Mouse (Mus musculus) heart, embryonic 13.5 days (tissue): ENCODE data around the gene Hspa4. TPM values are rescaled to one million over a fixed set of nuclear protein-coding genes. Genes with fewer than 3 reads are reported as not detected.
"Not testable (repeated sequence)": the region's sequence is repeated elsewhere in the genome, so short reads cannot be mapped to it uniquely, and the experiment has no call there.

Source experiments
- ATAC-seq: fragments of 200-750 bp; cut with Nextera tagmentation; 2 replicates; pipeline ENCODE4 v1.8.0; 2017; ENCODE audit warnings: moderate TSS enrichment; ENCODE audit not compliant: insufficient number of reproducible peaks, low FRiP score, low TSS enrichment; ENCODE audit errors: extremely low read depth
- H3K27ac ChIP-seq: fragments of 300-500 bp; sonication (generic); replicated peaks from 2 replicates; pipeline ENCODE4 v1.5.1; 2015; ENCODE audit warnings: moderate library complexity, mild to moderate bottlenecking, inconsistent platforms
- H3K27me3 ChIP-seq: fragments of 300-500 bp; sonication (generic); replicated peaks from 2 replicates; pipeline ENCODE4 v1.6.1; 2015; ENCODE audit warnings: mild to moderate bottlenecking, inconsistent platforms
- H3K36me3 ChIP-seq: fragments of 300-500 bp; sonication (generic); 2 replicates; pipeline ENCODE4 v1.6.1; 2015; ENCODE audit warnings: mild to moderate bottlenecking, inconsistent platforms
- H3K4me1 ChIP-seq: fragments of 300-500 bp; sonication (generic); 2 replicates; pipeline ENCODE4 v1.6.1; 2015; ENCODE audit warnings: inconsistent platforms
- H3K4me2 ChIP-seq: fragments of 300-500 bp; sonication (generic); 2 replicates; pipeline ENCODE4 v1.6.1; 2015; ENCODE audit warnings: inconsistent platforms, mild to moderate bottlenecking, moderate library complexity
- H3K4me3 ChIP-seq: fragments of 300-500 bp; sonication (generic); 2 replicates; pipeline ENCODE4 v1.5.1; 2015; ENCODE audit warnings: moderate library complexity, mild to moderate bottlenecking, inconsistent platforms
- H3K9ac ChIP-seq: fragments of 300-500 bp; sonication (generic); 2 replicates; pipeline ENCODE4 v1.6.1; 2015; ENCODE audit warnings: inconsistent platforms, mild to moderate bottlenecking, moderate library complexity
- H3K9me3 ChIP-seq: fragments of 300-500 bp; sonication (generic); 2 replicates; pipeline ENCODE4 v1.6.1; 2016; ENCODE audit warnings: inconsistent platforms
- WGBS: fragments of 180-500 bp; shearing (Covaris S2); methylation state at CpG from one replicate; pipeline ENCODE4 v1.1.7; 2015; ENCODE audit warnings: mixed read lengths; 5-methylcytosine and 5-hydroxymethylcytosine counted together
- polyA plus RNA-seq: library from polyadenylated mRNA; unstranded; fragments of >200 nt; fragmentation: Nextera tagmentation; extraction: Ambion mirVana; gene quantifications from 2 replicates; pipeline ENCODE4 v1.2.1, GENCODE M21; 2015

The Hspa4 gene
- polyA plus RNA-seq, 1 experiment from 2014 or later, result 61.3 TPM

DNA sequence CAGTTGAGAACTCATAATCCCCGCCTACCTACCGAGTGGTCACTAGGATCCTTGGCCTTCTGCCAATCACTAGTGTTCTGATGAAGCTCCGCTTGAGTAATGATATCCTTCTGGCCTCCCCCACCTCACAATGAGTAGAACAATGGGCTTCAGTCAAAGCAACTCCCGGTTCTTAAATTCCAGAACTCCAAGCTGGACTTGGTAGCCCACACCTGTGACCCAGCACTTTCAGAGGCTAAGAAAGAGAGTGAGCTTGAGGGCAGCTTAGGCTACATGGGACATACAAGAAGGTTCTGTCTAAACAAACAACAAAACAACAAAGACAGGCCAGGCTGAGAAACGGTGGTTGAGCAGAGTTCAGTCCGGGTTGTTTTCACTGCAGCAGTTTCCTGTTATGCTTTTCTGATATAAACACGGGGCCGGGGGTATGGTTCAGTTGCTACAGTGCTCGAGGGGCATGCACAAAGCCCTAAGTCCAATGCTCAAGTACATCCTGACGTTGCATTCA lies 7.4 kb upstream of the Hspa4 start:
- no peaks in the 10 kb centered on the region for H3K36me3 ChIP-seq
- H3K27me3 ChIP-seq, result no peaks in the 10 kb centered on the region
- no peak for ATAC-seq
- no peak overlapping the region for H3K4me3 ChIP-seq
- H3K9me3 ChIP-seq, result no peaks in the 10 kb centered on the region
- H3K4me1 ChIP-seq, result peaks cover 41% of the 10 kb centered on the region
- H3K4me2 ChIP-seq, result no peak overlapping the region
- H3K9ac ChIP-seq, result no peak overlapping the region
- H3K27ac ChIP-seq, result peak overlapping the region; percentile 95
- 43% methylated on average over 10 of the region's 10 CpGs for WGBS

DNA sequence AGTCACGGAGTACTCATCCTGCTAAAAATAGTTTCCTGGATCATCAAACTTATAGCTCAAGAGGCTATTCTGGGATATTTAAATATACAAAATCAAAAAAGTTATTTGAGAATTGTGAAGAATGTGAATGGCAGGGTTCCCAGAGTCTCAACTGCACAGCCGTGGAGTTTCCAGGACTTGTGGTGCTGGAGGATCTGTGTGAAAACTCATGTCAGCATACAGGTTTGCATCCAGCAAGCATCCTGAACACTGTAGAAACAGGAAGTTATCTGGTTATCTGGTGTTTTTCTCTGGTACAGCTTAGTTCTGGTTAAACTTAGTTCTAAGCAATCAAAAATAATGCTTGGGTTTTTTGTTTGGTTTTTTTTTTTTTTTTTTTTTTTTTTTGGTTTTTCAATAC lies 6.7 kb upstream of the Hspa4 start:
- no peaks in the 10 kb centered on the region for H3K36me3 ChIP-seq
- H3K4me2 ChIP-seq, result no peak overlapping the region
- H3K4me3 ChIP-seq, result no peak overlapping the region
- H3K27me3 ChIP-seq, result no peaks in the 10 kb centered on the region
- no peaks in the 10 kb centered on the region for H3K9me3 ChIP-seq
- 26% methylated on average over 2 of the region's 2 CpGs for WGBS
- peaks cover 41% of the 10 kb centered on the region for H3K4me1 ChIP-seq
- H3K9ac ChIP-seq, result no peak overlapping the region
- H3K27ac ChIP-seq, result peak overlapping the region; percentile 95
- ATAC-seq, result no peak

DNA sequence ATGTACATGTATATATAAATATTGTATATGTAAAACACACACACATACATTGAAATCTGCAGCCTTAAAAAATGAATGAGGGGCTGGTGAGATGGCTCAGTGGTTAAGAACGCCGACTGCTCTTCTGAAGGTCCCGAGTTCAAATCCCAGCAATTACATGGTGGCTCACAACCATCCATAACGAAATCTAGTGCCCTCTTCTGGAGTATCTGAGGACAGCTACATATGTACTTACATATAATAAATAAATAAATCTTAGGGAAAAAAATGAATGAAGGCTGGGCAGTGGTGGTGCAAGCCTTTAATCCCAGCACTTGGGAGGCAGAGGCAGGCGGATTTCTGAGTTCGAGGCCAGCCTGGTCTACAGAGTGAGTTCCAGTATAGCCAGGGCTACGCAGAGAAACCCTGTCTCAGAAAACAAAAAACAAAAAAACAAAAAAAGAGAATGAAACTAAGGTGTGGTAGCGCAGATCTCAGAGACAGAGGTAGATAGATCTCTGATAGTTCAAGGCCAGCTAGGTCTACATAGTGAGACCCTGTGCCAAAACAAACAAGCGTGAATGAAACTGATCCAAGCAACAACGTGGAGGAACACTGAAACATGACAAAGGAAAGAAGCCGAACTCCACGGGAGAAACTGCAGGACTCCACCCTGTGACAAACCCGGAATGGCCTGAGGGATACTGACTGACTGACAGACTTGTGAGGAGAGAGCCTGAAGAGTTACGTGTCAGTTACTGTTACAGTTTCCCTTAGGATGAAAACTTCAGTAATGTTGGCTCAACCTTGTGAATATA lies 4.0 kb upstream of the Hspa4 start:
- 79% methylated on average over 14 of the region's 14 CpGs for WGBS
- ATAC-seq, result no peak
- no peak overlapping the region for H3K4me2 ChIP-seq

DNA sequence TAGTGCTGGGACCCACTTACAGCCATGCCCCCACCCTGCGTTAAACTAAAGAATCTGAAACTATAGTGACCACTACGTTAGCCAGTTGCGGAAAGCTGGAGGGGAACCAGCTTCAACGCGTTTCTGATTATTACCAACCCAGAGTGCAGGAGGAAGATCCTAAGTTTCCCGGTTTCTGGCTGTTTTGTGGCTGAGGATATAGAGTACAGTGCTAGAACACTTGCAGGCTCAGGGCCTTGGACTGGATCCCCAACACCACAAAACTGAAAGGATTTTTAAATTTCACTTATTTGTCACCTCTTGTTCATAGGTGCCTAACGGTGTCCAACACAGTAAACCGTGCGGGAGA lies 884 bp upstream of the Hspa4 start:
- Histone ChIP-seq H3K4me3 (peak overlapping the region; percentile 98), H3K9me3 (no peaks in the 10 kb centered on the region), H3K36me3 (peaks cover 12% of the 10 kb centered on the region), H3K27me3 (no peaks in the 10 kb centered on the region), H3K27ac (peak overlapping the region; percentile 99), H3K4me2 (peak overlapping the region; percentile 86), H3K4me1 (peaks cover 41% of the 10 kb centered on the region), H3K9ac (peak overlapping the region; percentile 97)
- ATAC-seq, result no peak
- WGBS, result 54% methylated on average over 9 of the region's 9 CpGs

More for the DNA sequence above, 4.0 kb upstream of the Hspa4 start:
- Histone ChIP-seq H3K27ac (no peak overlapping the region), H3K36me3 (no peaks in the 10 kb centered on the region), H3K27me3 (no peaks in the 10 kb centered on the region), H3K4me1 (peaks cover 40% of the 10 kb centered on the region), H3K9ac (no peak overlapping the region), H3K9me3 (no peaks in the 10 kb centered on the region), H3K4me3 (no peak overlapping the region)

DNA sequence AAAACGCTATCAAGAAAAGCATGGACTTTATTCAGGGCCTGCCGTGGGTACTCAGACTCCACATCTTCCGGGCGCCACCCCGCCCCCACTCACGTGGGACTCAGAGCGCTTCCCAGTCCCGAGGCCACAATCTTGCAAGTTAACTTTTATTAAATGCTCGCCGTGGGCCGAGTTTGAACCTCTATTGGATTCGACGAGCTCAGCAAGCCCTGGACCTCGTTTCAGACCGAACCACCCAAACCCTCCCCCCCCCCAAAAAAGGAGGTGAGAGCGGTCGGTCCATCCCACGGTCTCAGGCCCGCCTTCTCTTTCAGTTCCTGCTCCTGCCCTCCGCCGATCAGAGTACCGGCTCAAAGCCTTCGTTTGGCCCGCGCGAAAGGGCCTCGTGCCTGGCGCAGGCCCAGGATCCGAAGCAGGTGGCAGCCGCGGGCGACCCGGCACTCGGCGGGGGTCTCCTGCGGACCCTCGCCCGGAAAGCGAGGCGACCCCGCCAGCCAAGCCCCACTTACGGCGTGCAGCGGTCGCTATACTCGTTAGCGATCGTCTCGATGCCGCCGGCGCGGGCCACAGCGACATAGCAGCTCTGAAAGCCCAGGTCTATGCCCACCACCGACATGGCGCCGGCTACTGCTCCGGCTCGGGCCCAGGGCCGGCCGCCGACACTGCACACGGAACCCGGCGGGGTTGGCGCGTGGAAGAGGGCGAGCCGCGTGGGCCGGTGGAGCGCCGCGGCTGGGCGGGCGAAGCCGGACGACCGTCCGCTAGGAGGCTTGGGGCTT lies 517 bp downstream of the Hspa4 start:
- under 1% methylated on average over 80 of the region's 80 CpGs for WGBS
- H3K4me3 ChIP-seq, result peak overlapping the region; percentile 98
- peak overlapping the region; percentile 97 for H3K9ac ChIP-seq
- ATAC-seq, result peak; percentile 56
- H3K36me3 ChIP-seq, result peaks cover 12% of the 10 kb centered on the region
- peaks cover 50% of the 10 kb centered on the region for H3K4me1 ChIP-seq
- peak overlapping the region; percentile 99 for H3K27ac ChIP-seq
- H3K9me3 ChIP-seq, result no peaks in the 10 kb centered on the region
- H3K4me2 ChIP-seq, result peak overlapping the region; percentile 86
- H3K27me3 ChIP-seq, result no peaks in the 10 kb centered on the region

DNA sequence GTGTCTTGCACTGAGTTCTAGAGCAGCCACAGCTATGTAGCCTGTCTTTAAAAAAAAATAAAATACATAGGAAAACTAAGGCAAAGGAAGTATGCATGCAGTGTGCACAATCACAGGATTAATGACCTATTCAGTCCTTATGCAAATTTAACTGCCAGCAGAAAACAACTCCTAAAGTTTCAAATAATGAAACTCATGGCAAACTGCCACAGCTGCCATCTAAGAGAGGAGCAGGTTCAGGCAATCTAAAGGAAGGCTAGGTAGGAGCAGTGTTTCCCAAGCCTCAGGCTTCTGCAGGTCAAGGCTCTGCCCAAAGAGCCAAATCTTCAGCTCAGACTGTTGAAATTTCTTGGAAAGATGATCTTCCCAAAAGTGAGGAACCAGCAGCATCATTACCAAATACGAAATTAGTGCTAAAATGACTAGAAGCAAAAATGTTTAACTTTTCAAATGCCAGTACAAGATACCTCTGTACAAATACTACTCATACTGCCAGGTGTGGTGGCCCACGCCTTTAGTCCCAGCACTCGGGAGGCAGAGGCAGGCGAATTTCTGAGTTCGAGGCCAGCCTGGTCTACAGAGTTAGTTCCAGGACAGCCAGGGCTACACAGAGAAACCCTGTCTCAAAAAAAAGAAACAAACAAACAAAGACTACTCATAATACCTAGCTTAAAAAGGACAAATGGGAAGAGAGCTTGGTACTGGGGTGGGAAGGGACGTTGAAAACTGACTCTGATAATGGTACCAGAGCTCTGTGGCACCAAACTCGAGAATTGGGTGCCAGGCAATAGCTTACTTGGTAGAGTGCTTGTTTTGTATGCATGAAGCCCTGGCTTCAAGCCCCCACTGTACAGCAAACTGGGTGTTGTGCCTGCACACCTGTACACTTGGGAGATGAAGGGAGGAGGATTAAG lies 2.1 kb downstream of the Hspa4 start:
- 87% methylated on average over 7 of the region's 7 CpGs for WGBS
- Histone ChIP-seq H3K4me3 (peak overlapping the region; percentile 98), H3K9ac (peak overlapping the region; percentile 97), H3K27me3 (no peaks in the 10 kb centered on the region), H3K27ac (no peak overlapping the region), H3K4me1 (peaks cover 56% of the 10 kb centered on the region), H3K4me2 (peak overlapping the region; percentile 86), H3K9me3 (no peaks in the 10 kb centered on the region), H3K36me3 (peaks cover 24% of the 10 kb centered on the region)
- ATAC-seq, result no peak

DNA sequence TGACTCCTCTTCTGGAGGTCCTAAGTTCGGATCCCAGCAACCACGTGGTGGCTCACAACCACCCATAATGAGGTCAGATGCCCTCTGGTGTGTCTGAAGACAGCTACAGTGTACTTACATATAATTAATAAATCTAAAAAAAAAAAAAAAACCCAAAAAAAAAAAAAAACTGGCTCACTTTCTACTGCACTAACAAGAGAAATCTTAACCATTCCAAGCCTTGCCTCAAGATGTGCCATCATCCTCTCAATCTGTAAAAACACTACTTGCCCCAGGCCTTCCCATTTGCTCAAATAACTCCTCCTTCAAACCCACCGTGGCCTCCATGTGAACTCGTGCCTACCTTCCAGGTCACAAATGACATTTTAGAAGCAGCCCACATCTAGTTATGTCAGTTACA lies 3.4 kb downstream of the Hspa4 start:
- no peak overlapping the region for H3K4me2 ChIP-seq
- no peak for ATAC-seq
- WGBS, result 76% methylated on average over 4 of the region's 4 CpGs
- no peak overlapping the region for H3K9ac ChIP-seq
- no peak overlapping the region for H3K4me3 ChIP-seq
- no peak overlapping the region for H3K27ac ChIP-seq
- H3K27me3 ChIP-seq, result no peaks in the 10 kb centered on the region
- peaks cover 37% of the 10 kb centered on the region for H3K36me3 ChIP-seq
- H3K4me1 ChIP-seq, result peaks cover 56% of the 10 kb centered on the region
- no peaks in the 10 kb centered on the region for H3K9me3 ChIP-seq

DNA sequence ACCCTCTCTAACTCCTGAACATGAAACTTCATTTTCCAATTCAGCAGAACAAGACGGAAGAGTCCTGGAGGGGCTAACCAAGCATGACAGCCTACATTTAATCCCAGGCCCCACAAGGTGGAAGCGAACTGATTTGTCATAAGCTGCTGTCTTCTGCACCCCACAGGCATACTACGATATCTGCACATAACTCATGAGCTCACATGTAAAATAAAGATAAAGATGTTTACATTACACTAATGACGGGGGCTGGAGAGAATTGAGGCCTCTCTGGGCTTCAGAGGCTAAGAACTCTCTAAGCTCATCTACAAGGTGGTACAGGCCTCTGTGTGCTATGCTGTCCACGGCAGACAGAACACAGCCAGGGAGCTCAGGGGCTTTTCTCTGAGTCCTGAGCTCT lies 5.8 kb downstream of the Hspa4 start:
- Histone ChIP-seq H3K27ac (0 out of 2 replicates have a peak overlapping the region, but pooled peaks have one; percentile 12), H3K36me3 (peaks cover 57% of the 10 kb centered on the region), H3K4me3 (no peak overlapping the region), H3K27me3 (no peaks in the 10 kb centered on the region), H3K4me2 (no peak overlapping the region), H3K9me3 (no peaks in the 10 kb centered on the region), H3K9ac (no peak overlapping the region), H3K4me1 (peaks cover 46% of the 10 kb centered on the region)
- 67% methylated on average over 5 of the region's 5 CpGs for WGBS
- no peak for ATAC-seq

DNA sequence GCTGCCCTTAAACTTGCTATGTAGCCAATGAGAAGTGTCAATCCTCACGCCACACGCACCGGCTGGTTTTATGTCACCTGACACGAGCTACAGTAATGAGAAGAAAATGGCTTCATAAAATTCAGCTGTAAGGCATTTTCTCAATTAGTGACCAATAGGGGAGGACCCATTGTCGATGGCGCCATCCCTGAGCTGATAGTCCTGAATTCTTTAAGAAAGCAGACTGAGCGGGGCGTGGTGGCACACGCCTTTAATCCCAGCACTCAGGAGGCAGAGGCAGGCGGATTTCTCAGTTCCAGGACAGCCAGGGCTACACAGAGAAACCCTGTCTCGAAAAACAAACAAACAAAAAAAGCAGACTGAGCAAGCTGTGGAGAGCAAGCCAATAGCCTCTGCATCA lies 9.4 kb downstream of the Hspa4 start:
- no peak overlapping the region for H3K4me2 ChIP-seq
- peaks cover 13% of the 10 kb centered on the region for H3K4me1 ChIP-seq
- no peaks in the 10 kb centered on the region for H3K27me3 ChIP-seq
- no peaks in the 10 kb centered on the region for H3K9me3 ChIP-seq
- H3K9ac ChIP-seq, result no peak overlapping the region
- H3K4me3 ChIP-seq, result no peak overlapping the region
- no peak overlapping the region for H3K27ac ChIP-seq
- no peak for ATAC-seq
- WGBS, result 90% methylated on average over 11 of the region's 11 CpGs
- H3K36me3 ChIP-seq, result peaks cover 81% of the 10 kb centered on the region

DNA sequence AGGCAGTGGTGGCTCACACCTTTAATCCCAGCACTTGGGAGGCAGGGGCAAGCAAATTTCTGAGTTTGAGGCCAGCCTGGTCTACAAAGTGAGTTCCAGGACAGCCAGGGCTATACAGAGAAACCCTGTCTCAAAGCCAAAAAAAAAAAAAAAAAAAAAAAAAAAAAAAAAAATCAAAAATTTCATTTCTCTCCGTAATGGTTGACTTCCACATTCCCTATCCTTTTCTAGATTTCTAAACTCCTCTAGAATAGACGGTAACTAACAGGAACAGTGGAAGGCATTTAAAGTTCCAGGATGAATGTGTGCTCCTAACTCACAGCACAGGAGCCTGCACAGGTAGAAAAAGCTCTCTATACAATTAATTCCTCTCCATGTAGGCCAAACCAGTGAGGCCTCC lies 10.1 kb downstream of the Hspa4 start:
- WGBS, result 88% methylated on average over 2 of the region's 2 CpGs
- not testable (repeated sequence) for H3K4me2 ChIP-seq, H3K4me3 ChIP-seq, H3K27me3 ChIP-seq, H3K9me3 ChIP-seq, H3K27ac ChIP-seq, ATAC-seq, H3K9ac ChIP-seq
- Histone ChIP-seq H3K36me3 (peaks cover 88% of the 10 kb centered on the region), H3K4me1 (peaks cover 10% of the 10 kb centered on the region)

DNA sequence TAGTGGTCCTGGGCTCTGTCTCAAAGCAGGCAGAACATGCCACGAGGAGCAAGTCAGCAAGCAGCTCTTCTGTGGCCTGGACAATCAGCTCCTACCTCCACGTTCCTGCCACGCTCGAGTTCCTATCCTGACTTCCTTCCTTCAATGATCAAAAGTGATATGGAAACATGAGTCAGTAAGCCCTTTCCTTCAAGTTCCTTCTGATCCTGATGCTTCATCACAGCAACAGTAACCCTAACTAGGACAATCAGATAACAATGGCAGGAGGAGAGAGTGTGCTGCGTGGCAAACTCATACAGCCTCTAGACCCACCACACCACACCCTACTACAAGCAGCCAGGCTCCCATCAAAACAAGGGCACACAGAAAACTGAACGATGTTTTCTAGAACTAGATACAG lies 14.4 kb downstream of the Hspa4 start:
- no peak overlapping the region for H3K4me3 ChIP-seq

More for the DNA sequence above, 14.4 kb downstream of the Hspa4 start:
- Histone ChIP-seq H3K27ac (no peak overlapping the region), H3K9ac (no peak overlapping the region), H3K4me2 (no peak overlapping the region), H3K4me1 (peaks cover 7% of the 10 kb centered on the region; the same call in 1 of the 2 replicates), H3K9me3 (no peaks in the 10 kb centered on the region), H3K27me3 (no peaks in the 10 kb centered on the region), H3K36me3 (peaks cover 95% of the 10 kb centered on the region)
- no peak for ATAC-seq
- 71% methylated on average over 6 of the region's 6 CpGs for WGBS
